Mouse (Mus musculus): Measurements from ENCODE around the gene Polrmt.

GRCm38 (mm10) chr10:79780664-79781015, 34.3 kb upstream of the Polrmt start:
- TF ChIP-seq CTCF (IDR thresholded peaks at IDR 0.05; ENCODE audit: low read depth) (no peak), EP300 (IDR thresholded peaks at IDR 0.05; ENCODE audit: low read depth) (no peak)
